Mouse (Mus musculus): Measurements from ENCODE around the gene Dennd6a. TPM values are rescaled to one million over a fixed set of nuclear protein-coding genes. Genes with fewer than 3 reads are reported as not detected.
"Not testable (repeated sequence)": the region's sequence is repeated elsewhere in the genome, so short reads cannot be mapped to it uniquely, and the experiment has no call there.

Dennd6a gene
- polyA plus RNA-seq, 1 experiment from 2014 or later = 32.0 TPM

- H3K27ac ChIP-seq = peak overlapping the region; percentile 97; the same call in 1 of the 2 replicates
- peaks cover 29% of the 10 kb centered on the region for H3K36me3 ChIP-seq
- H3K27me3 ChIP-seq (ENCODE audit: insufficient read depth, poor library complexity, severe bottlenecking) = no peaks in the 10 kb centered on the region
- H3K9me3 ChIP-seq = no peaks in the 10 kb centered on the region
- WGBS = 17% methylated on average over 6 of the region's 6 CpGs
- peak overlapping the region; percentile 98 for H3K4me3 ChIP-seq
- no peak for DNase-seq (ENCODE audit: low spot score)
- H3K4me1 ChIP-seq = peaks cover 10% of the 10 kb centered on the region
These were observed 94.3 kb downstream of the Dennd6a start for GRCm38 (mm10) chr14:26667991-26668370.

GRCm38 (mm10) chr14:26668371-26669291, 95.0 kb downstream of the Dennd6a start:
- Histone ChIP-seq H3K9me3 (no peaks in the 10 kb centered on the region), H3K27me3 (ENCODE audit: insufficient read depth, poor library complexity, severe bottlenecking) (no peaks in the 10 kb centered on the region), H3K27ac (peak overlapping the region; percentile 97), H3K4me3 (peak overlapping the region; percentile 98), H3K4me1 (peaks cover 10% of the 10 kb centered on the region), H3K36me3 (peaks cover 28% of the 10 kb centered on the region)
- under 1% methylated on average over 73 of the region's 73 CpGs for WGBS
- DNase-seq (ENCODE audit: low spot score) = peak; percentile 78

- Histone ChIP-seq H3K4me1 (peaks cover 10% of the 10 kb centered on the region), H3K36me3 (peaks cover 19% of the 10 kb centered on the region), H3K27ac (peak within 1 kb of the TSS; percentile 97), H3K27me3 (ENCODE audit: insufficient read depth, poor library complexity, severe bottlenecking) (no peaks in the 10 kb centered on the region), H3K9me3 (no peaks in the 10 kb centered on the region), H3K4me3 (peak within 1 kb of the TSS; percentile 98)
- DNase-seq (ENCODE audit: low spot score) = peak; percentile 95
- under 1% methylated on average over 70 of the region's 70 CpGs for WGBS
These were observed 95.8 kb downstream of the Dennd6a start, which contains the start of gene Pde12 for GRCm38 (mm10) chr14:26669292-26670073. Gene Pde12, minus strand, starts transcription at chr14:26669883.

- peak overlapping the region; percentile 98; the same call in 1 of the 2 replicates for H3K4me3 ChIP-seq
- DNase-seq (ENCODE audit: low spot score) = no peak
- no peaks in the 10 kb centered on the region for H3K27me3 ChIP-seq (ENCODE audit: insufficient read depth, poor library complexity, severe bottlenecking)
- H3K36me3 ChIP-seq = peaks cover 5% of the 10 kb centered on the region
- peaks cover 10% of the 10 kb centered on the region for H3K4me1 ChIP-seq
- H3K27ac ChIP-seq = no peak overlapping the region
- H3K9me3 ChIP-seq = no peaks in the 10 kb centered on the region
These were observed 97.3 kb downstream of the Dennd6a start for GRCm38 (mm10) chr14:26670964-26671363.

- H3K4me1 ChIP-seq; H3K9me3 ChIP-seq; H3K27ac ChIP-seq; H3K27me3 ChIP-seq (ENCODE audit: insufficient read depth, poor library complexity, severe bottlenecking); DNase-seq (ENCODE audit: low spot score); H3K36me3 ChIP-seq; H3K4me3 ChIP-seq: not testable (repeated sequence)
- WGBS = 55% methylated on average over 17 of the region's 17 CpGs
These were observed 98.4 kb downstream of the Dennd6a start for GRCm38 (mm10) chr14:26671870-26672615.

- WGBS = 91% methylated on average over 2 of the region's 2 CpGs
- not testable (repeated sequence) for H3K9me3 ChIP-seq; H3K27ac ChIP-seq; DNase-seq (ENCODE audit: low spot score); H3K36me3 ChIP-seq; H3K4me1 ChIP-seq; H3K4me3 ChIP-seq; H3K27me3 ChIP-seq (ENCODE audit: insufficient read depth, poor library complexity, severe bottlenecking)
These were observed 101.0 kb downstream of the Dennd6a start for GRCm38 (mm10) chr14:26674476-26675169.

- H3K9me3 ChIP-seq = no peaks in the 10 kb centered on the region
- no peaks in the 10 kb centered on the region for H3K36me3 ChIP-seq
- peaks cover 4% of the 10 kb centered on the region; the same call in 1 of the 2 replicates for H3K4me1 ChIP-seq
- H3K27me3 ChIP-seq (ENCODE audit: insufficient read depth, poor library complexity, severe bottlenecking) = no peaks in the 10 kb centered on the region
- WGBS = 19% methylated on average over 12 of the region's 12 CpGs
- peak overlapping the region; percentile 20; the same call in 1 of the 2 replicates for H3K4me3 ChIP-seq
- no peak for DNase-seq (ENCODE audit: low spot score)
- no peak overlapping the region; the same call in 1 of the 2 replicates for H3K27ac ChIP-seq
These were observed 101.7 kb downstream of the Dennd6a start for GRCm38 (mm10) chr14:26675371-26675770.

- H3K4me3 ChIP-seq = peak overlapping the region; percentile 20; the same call in 1 of the 2 replicates
These were observed 102.1 kb downstream of the Dennd6a start for GRCm38 (mm10) chr14:26675791-26676190.

More at GRCm38 (mm10) chr14:26675791-26676190, 102.1 kb downstream of the Dennd6a start:
- Histone ChIP-seq H3K27ac (no peak overlapping the region; the same call in 1 of the 2 replicates), H3K9me3 (no peaks in the 10 kb centered on the region), H3K4me1 (no peaks in the 10 kb centered on the region), H3K36me3 (no peaks in the 10 kb centered on the region), H3K27me3 (ENCODE audit: insufficient read depth, poor library complexity, severe bottlenecking) (no peaks in the 10 kb centered on the region)
- DNase-seq (ENCODE audit: low spot score) = no peak
- 67% methylated on average over 5 of the region's 5 CpGs for WGBS

Small RNA genes within 50 kb of the gene (microRNA-seq; reads per million reads assigned to microRNA genes)
- 0.76 reads per million for gene Mir7672

Other genes starting within 250 kb of the Dennd6a start
- 45.1 and 83.8 TPM in 2 replicates for gene Slmap, start 38.9 kb upstream of the Dennd6a start, polyA plus RNA-seq (2016; fragmentation: Nextera tagmentation; extraction: Ambion mirVana)
- gene Arf4, start 64.2 kb downstream of the Dennd6a start, polyA plus RNA-seq (2016; fragmentation: Nextera tagmentation; extraction: Ambion mirVana) = 431 and 507 TPM in 2 replicates
- 11.0 and 12.4 TPM in 2 replicates for gene Pde12, start 96.0 kb downstream of the Dennd6a start, polyA plus RNA-seq (2016; fragmentation: Nextera tagmentation; extraction: Ambion mirVana)
- 0.03 and 0.04 TPM in 2 replicates for gene Dnah12, start 119.4 kb downstream of the Dennd6a start, polyA plus RNA-seq (2016; fragmentation: Nextera tagmentation; extraction: Ambion mirVana)

Data from heart, embryonic 10.5 days (tissue).